Mouse (Mus musculus) layer of hippocampus, adult 8-10 months (tissue): Measurements from ENCODE around the gene Gm10118. TPM values are rescaled to one million over a fixed set of nuclear protein-coding genes. Genes with fewer than 3 reads are reported as not detected.

ENCODE experiments used
- DNase-seq, 2 experiments: peaks; one replicate each; pipeline ENCODE4 v3.0.0; 2022; ENCODE audit warnings: low spot score in 2 of 2
- total RNA-seq, 4 experiments: library from RNA; stranded (reverse); gene quantifications; 2 replicates each; pipeline ENCODE4 v1.2.4; 2022

The Gm10118 gene
- total RNA-seq = 1 to 10 TPM; 2.5 to 4.0 (median 2.6) TPM

GRCm38 (mm10) chr10:63927334-63927733, at the start of gene Gm10118:
Gene Gm10118, minus strand, starts transcription at chr10:63927434.
- DNase-seq = no peak

- no peak for DNase-seq
Observed at GRCm38 (mm10) chr10:63972300-63972699, 45.1 kb upstream of the Gm10118 start.

GRCm38 (mm10) chr10:63954308-63954930, 27.2 kb upstream of the Gm10118 start:
- DNase-seq = no peak

GRCm38 (mm10) chr10:63951481-63951880, 24.2 kb upstream of the Gm10118 start:
- DNase-seq = no peak

- DNase-seq = no peak
Observed at GRCm38 (mm10) chr10:63950867-63951266, 23.6 kb upstream of the Gm10118 start.

GRCm38 (mm10) chr10:63947266-63947665, 20.0 kb upstream of the Gm10118 start:
- peak in 1 of 2 experiments; percentile 18 for DNase-seq

GRCm38 (mm10) chr10:63945534-63945933, 18.3 kb upstream of the Gm10118 start:
- no peak for DNase-seq

GRCm38 (mm10) chr10:63933946-63934345, 6.7 kb upstream of the Gm10118 start:
- DNase-seq = no peak

- DNase-seq = no peak
Observed at GRCm38 (mm10) chr10:63908878-63909277, 18.4 kb downstream of the Gm10118 start.

GRCm38 (mm10) chr10:63899891-63900290, 27.3 kb downstream of the Gm10118 start:
- no peak for DNase-seq

- no peak for DNase-seq
Observed at GRCm38 (mm10) chr10:63894612-63895011, 32.6 kb downstream of the Gm10118 start.

GRCm38 (mm10) chr10:63886449-63887088, 40.7 kb downstream of the Gm10118 start:
- peak in 1 of 2 experiments; percentile 9 for DNase-seq

- peak; percentile 24 to 42 for DNase-seq
Observed at GRCm38 (mm10) chr10:63880462-63880903, 46.8 kb downstream of the Gm10118 start.

Other genes starting within 250 kb of the Gm10118 start
- gene Lrrtm3, start 162.8 kb upstream of the Gm10118 start, total RNA-seq = 10 to 100 TPM; 20.4 to 32.5 (median 24.7) TPM